Mouse (Mus musculus) small intestine, adult 2 months (tissue): ENCODE measurements around the gene Cd164l2.

Experiments
- CTCF ChIP-seq: fragments of 200-500 bp; IDR thresholded peaks from 2 replicates; pipeline ENCODE4 v1.5.1; 2012; ENCODE audit warnings: low read depth, mild to moderate bottlenecking, control low read depth, inconsistent platforms, low read length, moderate library complexity, mixed read lengths; ENCODE audit not compliant: insufficient replicate concordance, insufficient read length; ENCODE audit errors: extremely low read depth
- POLR2A ChIP-seq: fragments of 200-500 bp; IDR thresholded peaks from 2 replicates; pipeline ENCODE4 v1.6.1; 2012; ENCODE audit warnings: low read depth, mild to moderate bottlenecking, control low read depth, inconsistent platforms, low read length, moderate library complexity

DNA sequence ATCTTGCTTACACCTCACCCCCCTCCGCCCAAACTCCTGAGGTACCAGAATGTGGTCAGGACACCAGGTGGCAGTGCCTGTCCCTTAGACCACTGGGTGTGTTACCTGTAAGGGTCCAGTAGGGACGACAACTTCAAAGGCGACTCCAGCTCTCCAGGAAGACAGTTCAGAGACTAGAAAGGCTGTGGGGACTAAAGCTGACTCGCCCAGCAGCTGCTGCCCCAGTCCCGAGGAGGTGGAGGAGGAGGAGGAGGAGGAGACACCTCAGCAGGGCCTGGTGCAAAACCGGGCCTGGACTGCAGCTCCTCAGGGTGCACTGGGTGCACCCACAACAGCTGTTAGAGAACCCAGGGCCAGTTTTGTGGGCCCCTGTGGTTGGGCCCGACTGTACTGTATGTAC is 51.0 kb downstream of the Cd164l2 start, which contains the start of gene Sytl1:
- no peak for TF ChIP-seq CTCF
- no peak; the same call in 1 of the 2 replicates for TF ChIP-seq POLR2A
